Mouse (Mus musculus) heart, postnatal 0 days (tissue): ENCODE data around the gene Eif2b1.
A peak's percentile ranks its signal among the peaks of the same experiment; 100 is the strongest.

Source experiments
- CTCF ChIP-seq: IDR thresholded peaks from 2 replicates; pipeline ENCODE4 v1.5.1; 2016; ENCODE audit warnings: antibody characterized with exemption, control low read depth, low read depth
- EP300 ChIP-seq: IDR thresholded peaks from 2 replicates; pipeline ENCODE4 v1.6.1; 2016; ENCODE audit warnings: antibody characterized with exemption, low read depth

GRCm38 (mm10) chr5:124602349-124602748, 23.4 kb upstream of the Eif2b1 start:
- TF ChIP-seq CTCF (peak; percentile 64), EP300 (no peak)
